Mouse (Mus musculus) CH12.LX (cell line): ENCODE data around the gene Zfp618.

ENCODE experiments used
- EP300 ChIP-seq: IDR thresholded peaks from 2 replicates; pipeline ENCODE4 v1.6.1; 2011; ENCODE audit warnings: low read length, improper control_type of control experiment
- MAZ ChIP-seq: IDR thresholded peaks from 2 replicates; pipeline ENCODE4 v1.6.1; 2012; ENCODE audit warnings: low read depth, mild to moderate bottlenecking, inconsistent platforms, low read length, improper control_type of control experiment, moderate library complexity
- POLR2AphosphoS2 ChIP-seq: IDR thresholded peaks from 2 replicates; pipeline ENCODE4 v1.6.1; 2011; ENCODE audit warnings: low read depth, low read length, improper control_type of control experiment

DNA sequence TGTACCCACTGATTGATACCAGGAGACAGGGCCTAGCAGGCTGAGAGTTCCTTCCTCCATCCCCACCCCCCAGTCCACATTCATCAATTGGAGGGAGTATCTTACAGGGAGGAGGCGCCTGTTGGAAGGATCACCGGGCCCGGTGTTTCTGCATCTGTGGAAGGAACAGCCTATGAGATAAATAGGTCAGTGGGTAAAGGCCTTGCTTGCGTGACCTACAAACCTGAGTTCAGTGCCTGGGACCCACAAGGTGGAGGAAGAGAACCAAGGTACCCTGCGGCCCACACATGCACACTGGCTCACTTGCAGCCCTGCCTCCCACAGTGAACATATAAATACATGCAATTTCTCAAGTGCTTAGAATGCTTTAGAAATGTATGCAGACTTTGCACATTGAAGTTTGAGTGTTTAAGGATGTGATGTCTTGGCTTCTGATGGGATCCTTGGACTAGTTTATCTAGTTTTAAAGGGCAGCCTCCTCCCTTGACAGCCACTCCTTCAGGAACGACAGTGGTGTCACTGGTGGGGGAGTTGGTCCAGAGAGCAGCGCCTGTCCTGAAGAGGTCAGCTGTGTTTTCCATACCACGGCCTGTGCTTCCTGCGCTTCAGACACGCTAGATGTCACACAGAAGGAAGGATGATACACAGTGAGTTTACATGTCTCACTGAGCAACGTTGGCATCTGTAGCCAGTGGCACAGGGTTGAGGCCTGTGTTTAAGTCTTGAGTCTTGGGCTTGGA, 35.1 kb downstream of the Zfp618 start:
- TF ChIP-seq MAZ, result no peak
- no peak for TF ChIP-seq EP300
- no peak for TF ChIP-seq POLR2AphosphoS2
